Mouse (Mus musculus) neural tube, postnatal 0 days (tissue): ENCODE measurements around the gene Kcnmb1. TPM values are rescaled to one million over a fixed set of nuclear protein-coding genes. Genes with fewer than 3 reads are reported as not detected.

Experiments used
- polyA plus RNA-seq: library from polyadenylated mRNA; unstranded; fragments of >200 nt; fragmentation: Nextera tagmentation; extraction: Ambion mirVana; gene quantifications from 2 replicates; pipeline ENCODE4 v1.2.1, GENCODE M21; 2015

Kcnmb1 gene
- polyA plus RNA-seq: 0.12 and 0.23 TPM in 2 replicates

DNA sequence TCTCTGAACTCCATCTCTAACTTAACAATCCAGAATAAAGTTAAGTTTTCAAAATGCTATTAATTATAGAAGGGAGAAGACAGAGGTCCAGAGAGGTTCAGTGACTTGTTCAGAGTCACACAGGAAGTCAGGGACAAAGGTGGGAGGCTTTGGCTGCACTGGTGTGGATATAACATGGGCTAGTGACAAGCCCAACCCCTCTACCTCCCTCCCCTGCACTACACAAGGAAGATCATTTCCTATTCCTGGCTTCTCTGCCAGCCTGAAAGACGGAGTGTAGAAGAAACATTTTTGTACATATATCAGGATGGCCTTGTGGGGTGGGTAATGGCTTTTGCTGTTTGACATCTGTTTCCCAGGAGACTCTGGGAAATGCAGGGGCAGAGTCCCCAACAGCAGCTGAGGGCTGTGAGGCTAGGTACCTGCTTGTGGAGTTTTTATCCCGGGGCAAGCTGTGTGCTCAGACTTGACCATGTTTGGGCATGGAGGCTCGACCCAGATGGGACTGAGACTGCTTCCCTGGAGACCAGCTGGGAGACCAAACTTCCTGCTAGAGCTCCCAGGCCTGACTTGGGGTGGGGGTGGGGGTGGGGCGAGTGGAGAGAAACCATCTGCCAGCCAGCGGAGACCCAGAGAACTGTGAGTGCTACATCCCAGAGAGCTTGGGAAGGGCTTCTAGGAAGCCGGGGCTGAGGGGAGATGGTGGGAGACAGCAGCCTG, at the start of gene Kcnmb1:
Kcnmb1 (plus strand) TSS at position 326 of the 720 bp plus-strand sequence.

GRCm38 (mm10) chr11:33992938-33993337, 30.1 kb downstream of the Kcnmb1 start, which contains the start of gene Kcnip1:
TSS of gene Kcnip1 (minus strand) at chr11:33993152.

Other genes with a start within 250 kb of the Kcnmb1 start
- gene Kcnip1, start 30.1 kb downstream of the Kcnmb1 start, polyA plus RNA-seq: 188 TPM in 2 replicates
- 1.9 and 3.0 TPM in 2 replicates for gene Lcp2, start 83.9 kb downstream of the Kcnmb1 start, polyA plus RNA-seq
- gene 4930469K13Rik, start 135.5 kb downstream of the Kcnmb1 start, polyA plus RNA-seq: 9.3 and 10.8 TPM in 2 replicates
- gene Foxi1, start 245.1 kb downstream of the Kcnmb1 start, polyA plus RNA-seq: not detected in 2 replicates